Mouse (Mus musculus): ENCODE data around the gene Svs1. TPM values are rescaled to one million over a fixed set of nuclear protein-coding genes. Genes with fewer than 3 reads are reported as not detected.

Svs1 gene
- total RNA-seq, 2 experiments from 2014 or later = not detected

Other genes starting within 250 kb of the Svs1 start
- gene Gimap1, start 247.8 kb upstream of the Svs1 start, total RNA-seq (2021) = 1 to 10 TPM; 8.8 to 8.9 TPM
- gene Gimap5, start 240.7 kb upstream of the Svs1 start, total RNA-seq (2021) = 10 to 100 TPM; 12.1 to 12.4 TPM
- gene Gimap3, start 216.0 kb upstream of the Svs1 start, total RNA-seq (2021) = 10 to 100 TPM in 1 of 2 experiments, 1 to 10 TPM in 1; 7.8 to 11.3 TPM
- 100 to 1,000 TPM; 277 to 350 TPM for gene Tmem176a, start 145.9 kb upstream of the Svs1 start, total RNA-seq (2021)
- 100 to 1,000 TPM; 514 to 636 TPM for gene Tmem176b, start 145.4 kb upstream of the Svs1 start, total RNA-seq (2021)
- gene Aoc1, start 114.0 kb upstream of the Svs1 start, total RNA-seq (2021) = not detected
- not detected for gene 1600015I10Rik, start 57.0 kb upstream of the Svs1 start, total RNA-seq (2021)
- not detected for gene Doxl2, start 11.9 kb upstream of the Svs1 start, total RNA-seq (2021)
- gene Gpnmb, start 49.7 kb downstream of the Svs1 start, total RNA-seq (2021) = 10 to 100 TPM in 1 of 2 experiments, under 1 TPM in 1; 0.80 to 37.2 TPM
- gene Malsu1, start 86.9 kb downstream of the Svs1 start, total RNA-seq (2021) = 10 to 100 TPM; 32.9 to 35.3 TPM
- under 1 TPM in 1 of 2 experiments, not detected in 1; 0.10 TPM for gene Igf2bp3, start 228.1 kb downstream of the Svs1 start, total RNA-seq (2021)